Mouse (Mus musculus): ENCODE results near the gene A430078G23Rik. TPM values are rescaled to one million over a fixed set of nuclear protein-coding genes. Genes with fewer than 3 reads are reported as not detected.

Gene A430078G23Rik
- polyA plus RNA-seq (2012; rRNA removed; ENCODE audit: low replicate concordance): 9.5 and 14.0 TPM in 2 replicates

DNA sequence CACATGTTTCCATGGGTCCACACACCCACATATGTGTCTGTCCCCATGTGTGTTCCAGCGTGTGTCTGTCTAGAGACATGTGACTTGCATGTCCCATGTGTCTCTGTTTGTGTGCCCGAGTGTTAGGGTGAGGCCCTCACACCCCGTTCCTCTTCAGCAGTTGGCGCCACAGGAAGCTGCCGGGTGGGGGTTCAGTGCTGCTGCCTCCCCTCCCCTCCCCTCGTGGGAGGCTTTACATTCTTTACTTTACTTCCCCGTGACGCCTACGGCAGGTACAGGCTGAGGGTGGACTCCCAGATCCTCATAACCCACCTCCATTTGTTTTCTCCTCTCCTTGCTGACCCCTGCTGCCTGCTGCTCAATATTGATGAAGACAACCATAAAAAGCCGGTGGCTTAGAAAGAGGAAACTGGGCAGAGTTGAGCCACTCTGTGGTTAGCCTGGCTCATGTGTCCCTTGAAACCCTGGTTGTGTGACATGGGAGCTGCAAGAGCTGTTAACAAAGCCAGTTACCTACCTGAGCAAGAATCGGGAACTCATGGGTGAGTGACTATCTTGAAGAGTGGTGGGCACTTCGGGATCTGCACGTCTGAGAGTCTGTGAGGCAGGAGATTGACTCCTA, at the start of gene A430078G23Rik:
A430078G23Rik (plus strand) TSS at position 227 of the 622 bp plus-strand sequence.

GRCm38 (mm10) chr8:3392771-3393710, 39.8 kb downstream of the A430078G23Rik start, which contains the start of gene Arhgef18:
Gene Arhgef18 (plus strand): TSS chr8:3393006.

Other genes starting within 250 kb of the A430078G23Rik start
- gene Insr, start 73.8 kb upstream of the A430078G23Rik start, polyA plus RNA-seq (2012; rRNA removed; ENCODE audit: low replicate concordance): 28.9 and 38.8 TPM in 2 replicates
- 46.1 and 114 TPM in 2 replicates for gene Arhgef18, start 39.6 kb downstream of the A430078G23Rik start, polyA plus RNA-seq (2012; rRNA removed; ENCODE audit: low replicate concordance)
- gene Pex11g, start 114.3 kb downstream of the A430078G23Rik start, polyA plus RNA-seq (2012; rRNA removed; ENCODE audit: low replicate concordance): 8.4 and 11.1 TPM in 2 replicates
- gene Tex45, start 117.4 kb downstream of the A430078G23Rik start, polyA plus RNA-seq (2012; rRNA removed; ENCODE audit: low replicate concordance): 0.10 and 0.11 TPM in 2 replicates
- 76.9 and 90.5 TPM in 2 replicates for gene Zfp358, start 139.7 kb downstream of the A430078G23Rik start, polyA plus RNA-seq (2012; rRNA removed; ENCODE audit: low replicate concordance)
- 274 and 624 TPM in 2 replicates for gene Mcoln1, start 147.0 kb downstream of the A430078G23Rik start, polyA plus RNA-seq (2012; rRNA removed; ENCODE audit: low replicate concordance)
- gene Pnpla6, start 162.0 kb downstream of the A430078G23Rik start, polyA plus RNA-seq (2012; rRNA removed; ENCODE audit: low replicate concordance): 59.0 and 66.0 TPM in 2 replicates
- gene C330021F23Rik, start 214.6 kb downstream of the A430078G23Rik start, polyA plus RNA-seq (2012; rRNA removed; ENCODE audit: low replicate concordance): not detected in 2 replicates
- gene Camsap3, start 233.9 kb downstream of the A430078G23Rik start, polyA plus RNA-seq (2012; rRNA removed; ENCODE audit: low replicate concordance): 11.5 and 13.9 TPM in 2 replicates

All from mammary gland, adult 2 months (tissue).